Mouse (Mus musculus) cerebellum, adult 11 months (tissue): ENCODE data around the gene Cyren.

Source experiments
- DNase-seq: peaks from one replicate; pipeline ENCODE4 v3.0.0; 2022

The Cyren gene

GRCm38 (mm10) chr6:34877509-34878321 is at the start of gene Cyren:
TSS of gene Cyren (minus strand) at chr6:34878060.
- peak; percentile 89 for DNase-seq

GRCm38 (mm10) chr6:34927594-34927993 is 49.7 kb upstream of the Cyren start:
- DNase-seq, result no peak

DNA sequence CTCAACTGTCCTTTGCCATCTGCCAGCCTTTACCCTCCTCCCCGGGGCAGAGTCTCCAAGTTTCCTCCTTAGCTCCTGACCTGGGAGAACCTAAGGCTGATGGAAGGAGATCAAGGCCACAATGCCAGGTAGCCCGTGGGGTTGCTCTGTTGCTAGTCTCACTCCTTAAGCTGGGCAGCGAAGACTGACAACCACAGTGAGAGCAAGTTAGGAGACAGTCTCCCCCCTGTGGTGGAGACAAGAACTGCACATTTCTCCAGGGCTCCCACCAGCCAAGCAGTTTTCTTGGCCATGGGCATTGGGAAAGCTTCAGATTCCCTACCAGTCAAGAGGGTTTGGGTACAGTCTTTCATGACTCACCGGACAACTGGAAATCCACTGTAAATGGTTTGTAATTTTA is 49.3 kb upstream of the Cyren start:
- peak; percentile 47 for DNase-seq

- no peak for DNase-seq
These were observed 44.1 kb upstream of the Cyren start for GRCm38 (mm10) chr6:34921941-34922340.

DNA sequence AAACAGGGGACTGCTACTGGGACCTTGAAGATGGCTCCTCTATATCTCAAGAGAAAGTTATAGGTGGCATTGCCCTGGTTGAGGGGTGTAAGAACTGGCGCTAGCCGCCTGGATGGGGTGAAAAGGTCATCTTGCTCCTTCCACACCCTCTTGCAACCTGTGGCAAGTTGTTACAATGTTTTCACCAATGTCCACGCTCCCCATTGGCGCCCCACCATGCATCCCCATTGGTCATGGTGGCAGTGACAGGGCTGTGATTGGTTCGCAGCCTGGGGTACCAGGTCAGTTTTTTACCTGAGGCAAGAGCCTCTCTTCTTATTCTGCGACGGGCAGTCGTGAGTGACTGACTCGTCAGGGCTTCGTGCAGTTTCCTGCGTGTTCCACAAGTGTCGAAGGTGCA is 42.8 kb upstream of the Cyren start:
- no peak for DNase-seq

- no peak for DNase-seq
These were observed 42.1 kb upstream of the Cyren start, which contains the start of gene Stra8 for GRCm38 (mm10) chr6:34919956-34920355. TSS of gene Stra8 (plus strand) at chr6:34920163.

- DNase-seq, result no peak
These were observed 41.3 kb upstream of the Cyren start for GRCm38 (mm10) chr6:34919146-34919545.

- DNase-seq, result no peak
These were observed 36.6 kb upstream of the Cyren start for GRCm38 (mm10) chr6:34914462-34914861.

DNA sequence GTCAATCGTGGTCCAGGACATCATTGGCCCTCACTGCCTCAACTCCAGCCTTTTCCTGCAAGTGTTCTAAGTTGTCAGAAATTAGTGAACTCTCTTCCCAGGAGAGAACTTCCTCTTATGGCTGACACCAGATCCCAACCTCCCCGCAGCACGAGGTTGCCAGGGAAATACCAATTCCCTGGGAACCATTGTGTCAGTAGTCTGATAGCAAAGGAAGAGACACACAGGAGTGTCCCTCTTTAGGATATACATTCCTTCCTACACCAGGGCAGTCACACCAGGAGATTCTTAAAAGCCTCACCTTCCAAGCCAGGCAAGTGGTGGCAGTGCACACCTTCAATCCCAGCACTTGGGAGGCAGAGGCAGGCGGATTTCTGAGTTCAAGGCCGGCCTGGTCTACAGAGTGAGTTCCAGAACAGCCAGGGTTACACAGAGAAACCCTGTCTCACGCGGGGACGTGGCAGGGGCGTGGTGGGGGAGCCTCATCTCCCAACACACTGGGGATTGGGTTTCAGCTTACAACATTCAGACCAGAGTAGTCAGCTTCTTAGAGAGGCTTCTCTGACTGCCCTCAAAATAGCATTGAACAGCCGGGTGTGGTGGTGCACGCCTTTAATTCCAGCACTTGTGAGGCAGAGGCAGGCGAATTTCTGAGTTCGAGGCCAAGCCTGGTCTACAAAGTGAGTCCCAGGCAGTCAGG is 35.6 kb upstream of the Cyren start:
- DNase-seq, result no peak

DNA sequence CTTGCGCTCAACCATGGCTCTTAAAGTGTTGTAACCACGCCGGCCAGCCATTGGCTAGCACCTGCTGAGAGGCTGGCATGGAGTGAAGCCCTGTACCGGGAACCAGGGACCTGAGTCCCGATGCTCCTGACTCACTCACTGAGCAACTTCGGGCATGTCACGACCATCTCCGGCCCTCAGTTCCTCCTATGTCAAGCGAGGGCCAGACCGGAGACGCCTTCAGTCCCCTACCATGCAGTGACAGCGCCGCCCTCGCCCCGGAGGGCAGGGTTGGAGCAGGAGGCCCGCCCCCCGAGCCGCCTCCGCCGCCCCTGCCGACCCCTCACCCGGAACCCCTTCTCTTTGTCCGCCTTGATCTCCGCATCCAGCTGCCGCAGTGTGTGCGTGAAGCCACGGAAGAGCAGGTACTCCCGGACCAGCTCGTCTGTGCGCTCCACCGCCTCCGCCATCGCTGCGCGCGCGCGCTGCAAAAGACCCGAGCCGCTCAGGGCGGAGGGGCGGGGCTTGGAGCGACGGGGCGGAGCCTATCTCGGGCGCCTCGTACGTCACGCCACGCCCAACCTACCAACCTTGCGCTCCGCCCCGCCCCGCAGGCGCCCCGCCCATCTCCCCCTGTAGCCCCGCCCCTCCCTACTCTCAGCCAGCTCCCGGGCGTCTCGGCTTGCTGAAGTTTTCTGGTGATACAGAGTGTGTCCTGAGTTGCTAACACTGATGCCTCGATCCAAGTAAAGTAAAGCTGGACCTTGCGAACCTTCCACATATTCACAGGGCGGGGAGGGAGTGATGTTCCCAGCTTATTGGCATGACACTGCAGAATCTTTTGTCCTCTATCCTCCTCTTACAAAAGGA is 32.7 kb upstream of the Cyren start, which contains the start of gene Wdr91:
Gene Wdr91, minus strand, starts transcription at position 506 of the 849 bp plus-strand sequence.
- DNase-seq, result peak; percentile 91

GRCm38 (mm10) chr6:34909631-34910345 is 31.9 kb upstream of the Cyren start:
- no peak for DNase-seq

- DNase-seq, result no peak
These were observed 29.9 kb upstream of the Cyren start for GRCm38 (mm10) chr6:34907696-34908260.

DNA sequence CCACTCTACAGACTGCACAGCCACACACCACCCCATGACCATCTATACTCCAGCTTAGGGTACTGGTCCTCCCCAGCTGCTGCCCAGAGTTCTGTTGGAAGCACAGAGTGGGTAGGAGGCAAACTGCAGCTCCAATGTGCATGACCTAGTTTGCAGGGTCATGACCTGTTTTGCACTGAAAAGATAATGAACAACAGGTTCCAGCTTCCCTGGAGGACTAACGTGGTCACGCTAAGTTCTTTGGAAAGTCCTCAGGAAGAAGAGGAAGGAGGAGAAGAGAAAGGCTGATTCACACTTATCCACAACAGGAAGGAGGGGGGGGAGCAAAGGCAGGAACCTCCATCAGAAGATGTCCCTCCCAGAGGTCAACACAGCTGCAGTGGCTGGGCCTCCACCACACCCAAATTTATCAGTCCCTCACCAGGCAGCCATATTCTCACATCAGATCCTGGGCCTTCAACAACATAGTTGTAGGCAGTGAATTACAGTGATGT is 29.3 kb upstream of the Cyren start:
- no peak for DNase-seq

- no peak for DNase-seq
These were observed 28.8 kb upstream of the Cyren start for GRCm38 (mm10) chr6:34906661-34907060.

- DNase-seq, result no peak
These were observed 28.3 kb upstream of the Cyren start for GRCm38 (mm10) chr6:34906125-34906524.

DNA sequence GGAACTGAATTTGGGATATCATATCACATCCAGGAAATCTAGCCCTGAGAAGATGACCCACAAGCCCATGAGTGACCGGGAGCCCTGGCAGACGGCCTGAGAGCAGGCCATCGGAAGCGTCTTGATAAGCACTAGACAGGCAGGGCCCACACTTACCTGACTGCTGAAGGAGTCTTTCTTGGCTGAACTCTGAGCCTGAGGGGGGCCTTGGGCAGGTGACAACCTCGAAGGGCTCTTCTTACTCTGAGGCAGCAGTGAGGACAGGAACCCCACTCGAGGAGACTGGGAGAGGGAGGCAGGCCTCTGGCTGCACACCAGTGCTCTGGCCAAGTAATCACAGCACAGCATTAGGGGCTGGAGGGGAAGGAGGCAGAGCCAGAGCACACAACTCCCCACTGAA is 26.5 kb upstream of the Cyren start:
- no peak for DNase-seq

DNA sequence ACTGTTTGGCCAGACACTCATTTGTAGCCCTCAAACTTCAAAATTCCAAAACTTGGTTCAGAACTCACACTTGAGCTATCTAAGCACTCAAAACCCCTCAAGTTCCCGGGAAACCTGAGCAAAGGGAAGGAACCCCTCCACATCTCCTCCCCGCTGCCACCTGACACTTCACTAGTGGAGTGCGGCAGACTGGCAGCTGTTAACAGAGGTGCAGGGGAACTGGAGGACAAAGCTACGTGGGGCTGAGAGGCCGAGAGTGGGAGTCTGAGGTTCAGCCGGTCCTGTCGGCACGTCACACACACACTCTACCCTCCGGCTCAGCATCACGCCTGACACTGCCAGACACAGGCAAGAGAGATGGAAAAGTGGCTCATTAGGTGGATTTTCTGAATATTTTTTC is 26.0 kb upstream of the Cyren start:
- DNase-seq, result no peak

DNA sequence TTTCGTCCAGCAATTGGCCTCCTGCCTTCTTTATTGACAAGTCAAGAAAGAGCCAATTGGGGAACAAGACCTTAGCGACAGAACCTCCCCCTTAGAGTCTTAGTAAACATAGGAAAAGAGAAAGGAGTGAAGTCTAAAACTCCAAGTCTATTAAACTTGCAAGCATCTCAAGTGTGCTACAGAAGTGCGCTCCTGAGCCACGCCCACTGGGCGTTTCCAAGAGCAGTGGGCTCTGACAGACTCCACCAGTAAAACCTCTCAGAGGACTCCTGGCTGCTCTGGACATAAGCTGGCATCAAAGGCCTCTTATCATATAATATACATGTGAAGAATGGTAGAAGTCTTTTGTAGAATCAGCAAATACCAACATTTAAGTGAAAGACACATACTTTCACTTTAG is 25.6 kb upstream of the Cyren start:
- DNase-seq, result no peak

DNA sequence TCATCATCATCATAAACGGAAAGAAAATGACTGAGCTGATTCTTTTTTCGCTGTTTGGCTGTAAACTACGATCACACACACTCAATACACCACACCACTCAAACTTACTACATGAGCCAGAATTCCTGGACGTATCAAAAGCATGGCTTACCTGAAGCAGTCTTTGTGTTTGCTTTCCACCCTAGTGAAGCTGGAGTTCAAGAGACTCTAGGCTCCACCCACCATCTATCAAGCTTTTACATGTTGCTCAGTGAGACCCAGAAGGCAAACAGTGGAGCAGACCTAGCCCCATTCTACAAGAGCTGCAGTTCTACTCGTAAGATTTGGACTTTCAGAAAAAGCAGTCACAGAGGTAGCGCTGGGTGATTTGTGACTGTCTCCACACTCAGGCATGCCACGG is 24.7 kb upstream of the Cyren start:
- DNase-seq, result no peak

DNA sequence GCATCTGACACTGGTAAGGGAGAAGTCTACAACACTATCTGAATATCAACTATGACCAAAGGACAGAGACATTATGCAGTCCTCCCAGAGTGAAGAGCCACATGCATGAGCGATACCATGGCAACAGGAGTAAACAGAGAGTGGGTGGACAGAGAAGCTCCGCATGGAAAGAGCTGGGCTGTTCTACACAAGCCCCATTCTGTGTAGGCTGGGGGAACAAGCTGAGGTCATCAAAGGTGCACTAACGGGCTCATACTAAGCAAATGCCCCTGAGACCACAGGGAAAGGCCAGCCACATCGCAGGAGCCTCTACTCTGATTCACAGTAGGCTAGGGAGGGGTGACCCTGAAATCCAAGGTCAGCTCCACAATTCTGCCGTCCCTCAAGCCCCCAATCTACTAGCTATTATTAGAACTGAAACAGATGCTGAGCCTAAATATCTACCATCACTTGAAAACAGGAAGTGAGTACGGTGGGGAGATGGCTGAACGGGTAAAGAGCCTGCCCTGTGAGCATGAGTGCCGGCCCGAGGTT is 24.1 kb upstream of the Cyren start:
- no peak for DNase-seq

GRCm38 (mm10) chr6:34900990-34901389 is 23.1 kb upstream of the Cyren start:
- DNase-seq, result no peak

DNA sequence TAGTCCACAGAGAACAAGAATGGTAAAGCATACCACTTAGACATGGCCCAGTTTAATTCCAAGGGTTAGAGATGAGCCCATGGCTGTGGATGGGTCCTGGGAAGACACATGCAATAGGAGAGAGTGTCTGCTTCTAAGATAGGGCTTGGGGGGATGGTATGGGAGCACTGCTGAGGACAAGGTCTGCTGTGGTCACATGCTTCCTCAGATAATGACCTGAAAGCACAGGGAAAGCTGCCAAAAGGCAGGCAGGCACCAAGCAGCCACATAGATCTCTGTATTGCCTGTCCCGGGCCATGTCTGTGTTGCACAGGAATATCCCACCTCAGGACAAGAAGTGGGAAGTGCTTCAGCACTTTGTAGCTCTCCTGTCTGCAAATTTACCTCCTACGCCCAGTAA is 21.3 kb upstream of the Cyren start:
- DNase-seq, result no peak
